Mouse (Mus musculus): ENCODE measurements around the gene Ankle1.

GRCm38 (mm10) chr8:71451337-71451736 lies 45.5 kb downstream of the Ankle1 start:
- TF ChIP-seq POLR2A (IDR thresholded peaks at IDR 0.05; ENCODE audit: extremely low read depth, insufficient read depth, low read length) (no peak), CTCF (IDR thresholded peaks at IDR 0.05; ENCODE audit: extremely low read depth, insufficient read depth, low read length) (no peak)
